Mouse (Mus musculus): ENCODE data around the gene Mapk10.
A peak's percentile ranks its signal among the peaks of the same experiment; 100 is the strongest.

Gene Mapk10

GRCm38 (mm10) chr5:103037752-103038151 is 173.4 kb downstream of the Mapk10 start:
- DNase-seq: no peak

- DNase-seq: peak; percentile 78
These were observed 182.1 kb downstream of the Mapk10 start for GRCm38 (mm10) chr5:103028940-103029621.

- no peak for DNase-seq
These were observed 188.5 kb downstream of the Mapk10 start for GRCm38 (mm10) chr5:103022504-103023172.

- no peak for DNase-seq
These were observed 189.7 kb downstream of the Mapk10 start for GRCm38 (mm10) chr5:103021479-103021878.

- DNase-seq: no peak
These were observed 190.2 kb downstream of the Mapk10 start for GRCm38 (mm10) chr5:103020954-103021353.

- no peak for DNase-seq
These were observed 191.0 kb downstream of the Mapk10 start for GRCm38 (mm10) chr5:103020127-103020526.

- no peak for DNase-seq
These were observed 193.5 kb downstream of the Mapk10 start for GRCm38 (mm10) chr5:103017637-103018036.

- DNase-seq: no peak
These were observed 196.8 kb downstream of the Mapk10 start for GRCm38 (mm10) chr5:103014309-103014708.

GRCm38 (mm10) chr5:103008894-103009293 is 202.2 kb downstream of the Mapk10 start:
- DNase-seq: peak; percentile 80

GRCm38 (mm10) chr5:103002116-103002515 is 209.0 kb downstream of the Mapk10 start:
- no peak for DNase-seq

- DNase-seq: peak; percentile 87
These were observed 210.6 kb downstream of the Mapk10 start for GRCm38 (mm10) chr5:103000572-103000971.

GRCm38 (mm10) chr5:102998524-102998923 is 212.6 kb downstream of the Mapk10 start:
- DNase-seq: no peak

GRCm38 (mm10) chr5:102997907-102998306 is 213.2 kb downstream of the Mapk10 start:
- no peak for DNase-seq

GRCm38 (mm10) chr5:102996331-102996730 is 214.8 kb downstream of the Mapk10 start:
- peak; percentile 36 for DNase-seq

- DNase-seq: peak; percentile 73
These were observed 215.2 kb downstream of the Mapk10 start for GRCm38 (mm10) chr5:102995928-102996327.

GRCm38 (mm10) chr5:102993951-102994350 is 217.2 kb downstream of the Mapk10 start:
- DNase-seq: no peak

- no peak for DNase-seq
These were observed 219.4 kb downstream of the Mapk10 start for GRCm38 (mm10) chr5:102991691-102992090.

GRCm38 (mm10) chr5:102978382-102978781 is 232.8 kb downstream of the Mapk10 start:
- no peak for DNase-seq

GRCm38 (mm10) chr5:102977138-102977537 is 234.0 kb downstream of the Mapk10 start:
- no peak for DNase-seq

GRCm38 (mm10) chr5:102976540-102976939 is 234.6 kb downstream of the Mapk10 start:
- DNase-seq: no peak

- no peak for DNase-seq
These were observed 236.7 kb downstream of the Mapk10 start for GRCm38 (mm10) chr5:102974400-102974799.

- no peak for DNase-seq
These were observed 246.7 kb downstream of the Mapk10 start for GRCm38 (mm10) chr5:102964396-102964795.

GRCm38 (mm10) chr5:102953414-102953813 is 257.7 kb downstream of the Mapk10 start:
- no peak for DNase-seq

- DNase-seq: no peak
These were observed 258.2 kb downstream of the Mapk10 start for GRCm38 (mm10) chr5:102952918-102953317.
